Mouse (Mus musculus): Measurements from ENCODE around the gene Npw.

The Npw gene

GRCm38 (mm10) chr17:24658017-24658758 is at the start of gene Npw:
Gene Npw (minus strand): TSS chr17:24658457.
- peak; percentile 14 for DNase-seq (ENCODE audit: low spot score)

GRCm38 (mm10) chr17:24707801-24708425 is 49.7 kb upstream of the Npw start:
- peak; percentile 30 for DNase-seq (ENCODE audit: low spot score)

- DNase-seq (ENCODE audit: low spot score): peak; percentile 92
Measured at GRCm38 (mm10) chr17:24706982-24707800, 48.9 kb upstream of the Npw start, which contains the start of gene Tbl3. Gene Tbl3 (minus strand): TSS chr17:24707660.

- no peak for DNase-seq (ENCODE audit: low spot score)
Measured at GRCm38 (mm10) chr17:24705821-24706220, 47.6 kb upstream of the Npw start.

- no peak for DNase-seq (ENCODE audit: low spot score)
Measured at GRCm38 (mm10) chr17:24701251-24701650, 43.0 kb upstream of the Npw start.

GRCm38 (mm10) chr17:24699473-24699872 is 41.2 kb upstream of the Npw start:
- no peak for DNase-seq (ENCODE audit: low spot score)

GRCm38 (mm10) chr17:24698715-24699114 is 40.5 kb upstream of the Npw start:
- no peak for DNase-seq (ENCODE audit: low spot score)

GRCm38 (mm10) chr17:24697985-24698384 is 39.7 kb upstream of the Npw start:
- DNase-seq (ENCODE audit: low spot score): no peak

- DNase-seq (ENCODE audit: low spot score): peak; percentile 74
Measured at GRCm38 (mm10) chr17:24696011-24696697, 37.9 kb upstream of the Npw start, which contains the start of the genes Gfer and Noxo1. Gene Gfer (minus strand): TSS chr17:24696156. Gene Noxo1 (plus strand): TSS chr17:24696234.

- no peak for DNase-seq (ENCODE audit: low spot score)
Measured at GRCm38 (mm10) chr17:24695326-24696010, 37.2 kb upstream of the Npw start.

GRCm38 (mm10) chr17:24692385-24692784 is 34.1 kb upstream of the Npw start:
- no peak for DNase-seq (ENCODE audit: low spot score)

- no peak for DNase-seq (ENCODE audit: low spot score)
Measured at GRCm38 (mm10) chr17:24689251-24690081, 31.2 kb upstream of the Npw start, which contains the start of gene Syngr3. Gene Syngr3 (minus strand): TSS chr17:24689955.

GRCm38 (mm10) chr17:24687599-24687998 is 29.3 kb upstream of the Npw start:
- no peak for DNase-seq (ENCODE audit: low spot score)

GRCm38 (mm10) chr17:24687146-24687595 is 28.9 kb upstream of the Npw start:
- DNase-seq (ENCODE audit: low spot score): peak; percentile 61

GRCm38 (mm10) chr17:24686514-24686913 is 28.3 kb upstream of the Npw start:
- DNase-seq (ENCODE audit: low spot score): peak; percentile 52

GRCm38 (mm10) chr17:24677500-24678080 is 19.3 kb upstream of the Npw start:
- no peak for DNase-seq (ENCODE audit: low spot score)

- no peak for DNase-seq (ENCODE audit: low spot score)
Measured at GRCm38 (mm10) chr17:24676877-24677276, 18.6 kb upstream of the Npw start.

GRCm38 (mm10) chr17:24676187-24676586 is 17.9 kb upstream of the Npw start:
- DNase-seq (ENCODE audit: low spot score): peak; percentile 73

- DNase-seq (ENCODE audit: low spot score): no peak
Measured at GRCm38 (mm10) chr17:24674277-24674676, 16.0 kb upstream of the Npw start.

- DNase-seq (ENCODE audit: low spot score): no peak
Measured at GRCm38 (mm10) chr17:24672141-24672540, 13.9 kb upstream of the Npw start.
